Mouse (Mus musculus): ENCODE measurements around the gene Gm3248.
"Not testable (repeated sequence)": the region's sequence is repeated elsewhere in the genome, so short reads cannot be mapped to it uniquely, and the experiment has no call there.

Gene Gm3248

DNA sequence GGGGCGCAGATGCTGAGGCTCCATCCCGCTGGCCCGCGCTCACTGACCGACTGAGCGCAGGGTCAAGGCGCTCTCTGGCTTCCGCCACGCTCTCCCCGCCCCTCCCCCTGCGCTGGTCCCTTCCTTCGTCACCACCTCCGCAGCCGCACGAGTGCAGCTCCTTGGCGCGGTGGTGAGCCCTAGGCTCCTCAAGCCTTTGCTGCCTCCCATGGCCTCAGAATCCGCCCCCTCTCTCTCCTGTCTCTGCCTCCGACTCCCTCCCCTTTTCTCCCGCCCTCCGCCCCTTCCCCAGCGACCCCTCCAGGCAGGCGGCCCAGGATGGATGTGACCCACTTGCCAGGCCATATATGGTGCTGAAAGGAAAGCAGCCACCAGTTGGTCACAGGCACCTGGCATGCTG, at the start of gene Gm3248:
TSS of gene Gm3248 (minus strand) at position 111 of the 400 bp plus-strand sequence.
- DNase-seq (ENCODE audit: low spot score in 2 of 2) = peak in 1 of 2 experiments; percentile 56

DNA sequence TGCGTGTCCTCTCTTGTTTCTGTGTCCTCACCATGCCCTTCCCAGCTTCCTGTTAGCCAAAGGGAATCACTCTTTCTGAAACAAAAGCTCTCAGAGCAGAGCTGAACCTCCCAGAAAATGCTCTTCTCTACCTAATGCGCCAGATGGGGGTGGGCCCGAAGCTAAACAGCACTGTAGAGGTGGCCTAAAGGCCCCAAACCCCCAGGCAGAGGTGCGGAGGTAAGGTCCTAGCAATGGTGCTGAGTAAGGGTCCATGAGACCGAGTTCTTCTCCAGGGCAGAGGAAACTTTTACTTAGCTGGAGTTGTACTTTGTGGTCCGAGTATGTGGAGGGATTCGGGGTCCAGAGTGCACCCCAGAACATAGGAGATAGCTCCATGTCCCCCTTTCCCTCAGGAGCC, 25.6 kb upstream of the Gm3248 start:
- peak; percentile 33 to 68 for DNase-seq (ENCODE audit: low spot score in 2 of 2)

DNA sequence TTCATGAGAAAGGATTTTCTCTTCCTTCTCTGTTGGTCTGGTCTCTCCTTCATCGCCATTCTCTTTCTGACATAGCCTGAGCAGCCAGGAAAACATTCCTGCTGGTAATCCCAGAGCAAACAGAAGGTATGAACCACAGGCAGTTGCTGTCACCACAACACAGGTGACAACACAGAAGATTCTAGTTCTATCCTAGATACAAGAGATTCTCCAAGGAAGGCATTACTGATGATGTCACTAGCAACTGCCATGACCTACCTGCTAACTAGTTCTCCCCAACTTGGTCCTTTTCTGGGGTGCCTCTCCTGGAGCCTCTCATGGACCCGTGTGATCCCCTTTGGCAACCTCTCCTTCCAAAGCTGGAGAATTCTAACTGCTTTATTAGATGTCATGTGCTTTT, 17.5 kb upstream of the Gm3248 start, which contains the start of gene Gm3453:
TSS of gene Gm3453 (minus strand) at position 101 of the 400 bp plus-strand sequence.
- DNase-seq (ENCODE audit: low spot score in 2 of 2) = not testable (repeated sequence)

DNA sequence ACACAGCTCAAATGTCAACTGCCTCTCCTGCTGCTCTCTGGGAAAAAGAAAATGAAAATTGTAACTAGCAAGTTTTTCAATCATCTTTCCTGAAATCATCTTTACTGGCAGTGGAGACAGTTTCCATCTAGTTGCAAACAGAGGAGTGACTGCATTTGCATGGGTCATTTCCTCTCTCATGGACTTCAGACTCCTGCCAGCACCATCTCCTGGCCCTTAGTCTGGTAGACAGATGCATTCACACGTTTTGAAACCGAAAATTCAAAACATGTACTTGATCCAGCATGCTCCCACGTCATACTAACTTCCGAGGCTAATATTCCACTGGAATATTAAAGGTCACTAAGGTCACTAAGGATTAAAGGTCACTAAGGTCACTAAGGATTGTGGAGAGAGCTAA, 896 bp upstream of the Gm3248 start:
- not testable (repeated sequence) for DNase-seq (ENCODE audit: low spot score in 2 of 2)

DNA sequence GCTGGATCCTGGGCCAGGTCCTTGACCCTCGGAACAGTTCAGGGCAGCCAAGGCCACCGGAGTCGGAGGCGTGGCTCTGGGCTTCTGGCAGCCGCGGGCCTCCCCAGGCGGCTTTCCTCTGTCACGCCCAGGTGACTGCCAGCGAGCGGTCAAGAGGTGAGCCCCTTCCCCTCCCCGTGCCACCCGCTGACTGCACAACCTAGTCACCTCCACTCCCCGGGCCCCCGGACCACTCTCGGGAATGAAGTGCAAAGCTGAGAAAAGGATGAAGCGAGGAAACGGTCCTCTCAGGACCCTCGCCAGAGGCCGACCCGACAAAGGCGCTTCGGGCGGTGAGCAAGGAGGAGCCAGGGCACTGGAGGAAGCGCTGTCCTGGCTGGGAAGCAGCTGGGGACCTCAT, 443 bp downstream of the Gm3248 start:
- DNase-seq (ENCODE audit: low spot score in 2 of 2) = peak in 1 of 2 experiments; percentile 57

DNA sequence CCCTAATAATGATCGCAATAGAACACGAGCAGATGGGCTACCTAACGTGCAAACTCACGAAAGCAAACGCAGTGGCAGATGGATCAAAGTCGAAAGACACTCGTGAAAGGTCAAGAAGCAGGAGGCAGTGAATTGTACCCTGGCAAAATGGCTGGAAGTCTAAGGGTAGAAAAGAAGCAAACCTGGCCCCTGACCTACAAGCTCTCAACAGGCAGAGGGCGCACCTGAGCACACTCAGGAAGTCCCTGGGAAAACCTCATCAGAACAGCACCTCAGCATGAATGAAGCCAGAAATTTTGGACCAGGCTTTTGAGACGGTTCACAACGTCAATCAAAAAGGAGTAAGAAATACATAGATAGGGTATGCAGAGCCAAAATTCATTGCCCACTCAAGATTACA, 1.1 kb downstream of the Gm3248 start:
- DNase-seq (ENCODE audit: low spot score in 2 of 2) = not testable (repeated sequence)

DNA sequence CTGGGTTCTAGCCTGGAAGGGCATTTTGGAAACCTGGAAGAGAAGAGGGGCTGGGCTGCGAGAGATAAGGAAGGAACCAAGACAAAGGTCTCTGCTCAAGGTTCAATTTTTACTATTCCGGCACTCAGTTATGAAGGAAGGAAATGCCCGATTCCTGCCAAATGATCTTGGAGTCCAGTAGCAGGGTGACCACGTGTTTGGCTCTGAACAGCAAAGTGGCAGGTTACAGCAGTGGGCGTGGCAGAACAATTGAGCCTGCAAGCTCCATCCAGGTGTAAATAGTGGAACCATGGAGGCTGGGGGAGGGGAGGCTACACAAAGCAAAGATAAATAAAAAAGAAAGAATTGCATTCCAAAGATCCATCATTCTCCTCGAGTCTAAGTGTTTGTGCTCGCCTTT, 38.3 kb downstream of the Gm3248 start:
- not testable (repeated sequence) for DNase-seq (ENCODE audit: low spot score in 2 of 2)

DNA sequence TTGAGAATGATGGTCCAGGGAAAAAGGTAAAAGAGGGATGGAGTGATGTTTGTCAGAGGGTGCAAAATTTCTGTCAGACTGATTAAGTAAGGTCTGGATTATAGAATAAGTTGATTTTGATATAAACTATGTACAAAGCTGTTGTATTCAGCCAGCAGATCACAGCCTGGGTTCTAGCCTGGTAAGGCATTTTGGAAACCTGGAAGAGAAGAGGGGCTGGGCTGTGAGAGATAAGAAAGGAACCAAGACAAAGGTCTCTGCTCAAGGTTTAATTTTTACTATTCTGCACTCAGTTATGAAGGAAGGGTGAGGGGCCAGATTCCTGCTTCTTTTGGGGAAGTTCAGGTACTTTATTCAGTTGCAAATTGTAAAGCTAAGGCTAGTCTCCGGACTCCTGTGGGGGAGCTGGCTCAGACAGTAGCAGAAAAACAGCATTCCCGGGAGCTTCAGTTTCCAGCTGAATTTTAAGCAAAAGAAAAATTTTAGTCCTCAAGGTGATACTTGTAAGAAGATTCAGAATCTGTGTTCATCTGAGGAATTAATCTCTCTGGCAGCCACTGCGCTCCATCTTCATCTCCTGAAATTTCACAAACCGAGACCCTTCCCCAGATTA, 43.1 kb downstream of the Gm3248 start:
- peak in 1 of 2 experiments; percentile 56 for DNase-seq (ENCODE audit: low spot score in 2 of 2)

DNA sequence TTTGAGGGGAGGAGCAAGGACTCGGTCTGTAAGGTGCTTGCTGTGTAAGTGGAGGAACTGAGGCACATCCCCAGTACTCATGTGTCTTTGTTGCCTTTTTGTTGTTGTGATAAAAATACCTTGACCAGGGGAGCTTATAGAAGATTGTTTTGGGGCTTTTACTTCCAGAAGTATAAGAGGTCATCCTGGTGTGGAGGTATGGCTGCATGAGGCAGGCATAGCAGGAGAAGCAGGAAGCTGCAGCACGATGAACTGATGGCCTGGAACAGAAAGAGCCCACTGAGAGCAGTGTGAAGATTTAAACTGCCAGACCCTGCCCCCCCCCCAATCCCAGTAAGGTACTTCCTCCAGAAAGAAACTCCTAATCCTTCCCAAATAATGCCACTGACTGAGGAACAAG, 47.8 kb downstream of the Gm3248 start:
- DNase-seq (ENCODE audit: low spot score in 2 of 2) = not testable (repeated sequence)

Data from urinary bladder, postnatal 4 days (tissue).